15 mouse cellular contexts compared by ENCODE assay signal in the genomic region with DNA sequence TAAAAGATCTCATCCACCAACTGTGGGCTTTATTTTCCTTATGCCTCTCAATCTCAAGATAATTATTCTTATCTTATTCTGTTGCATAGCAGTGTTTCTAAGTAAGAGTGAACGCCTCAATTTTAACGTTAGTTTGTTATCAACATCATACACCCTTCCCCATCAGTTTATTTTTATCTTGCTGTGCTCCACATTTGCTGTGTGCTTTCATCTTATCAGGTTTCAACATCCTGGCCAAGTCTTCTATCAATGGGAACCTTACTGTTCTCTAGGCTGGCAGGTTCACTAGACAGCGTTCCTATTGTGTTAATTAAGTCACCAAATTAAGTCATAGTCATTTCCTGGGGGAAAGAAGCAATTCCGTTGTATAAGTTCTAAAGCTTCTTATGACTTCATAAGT.
"Had no signal": no experiment of that assay in that cellular context is flagged by ENCODE, and none has a peak within 500 bp of the region (broad histone marks: within the 10 kb centered on the region; RNA-seq: fewer than 3 reads in every experiment).

No protein-coding gene starts in this region.

- H3K4me3 ChIP-seq: kidney, embryonic 15.5 days; limb, embryonic 12.5 days; megakaryocyte, embryonic 14.5 days; midbrain, embryonic 12.5 days; neural tube, embryonic 13.5 days; stomach, embryonic 15.5 days had no signal

- H3K36me3 ChIP-seq: kidney, embryonic 15.5 days; limb, embryonic 12.5 days; midbrain, embryonic 12.5 days; neural tube, embryonic 13.5 days; stomach, embryonic 15.5 days had no signal

- DNase-seq: kidney, adult 2 months; kidney, postnatal 25 days; layer of hippocampus, adult 9-11 months; layer of hippocampus, postnatal 36 days; retina, postnatal 1 day; right cerebral cortex, postnatal 14 days; thymus, postnatal 36 days had no signal

- H3K9me3 ChIP-seq: kidney, embryonic 15.5 days; limb, embryonic 12.5 days; megakaryocyte, embryonic 14.5 days; midbrain, embryonic 12.5 days; neural tube, embryonic 13.5 days; stomach, embryonic 15.5 days had no signal

- ATAC-seq: intestine, embryonic 16.5 days; midbrain, embryonic 16.5 days had no signal

- H3K4me1 ChIP-seq: kidney, embryonic 15.5 days; limb, embryonic 12.5 days; megakaryocyte, embryonic 14.5 days; midbrain, embryonic 12.5 days; neural tube, embryonic 13.5 days; stomach, embryonic 15.5 days had no signal

- H3K27me3 ChIP-seq: kidney, embryonic 15.5 days; limb, embryonic 12.5 days; megakaryocyte, embryonic 14.5 days; midbrain, embryonic 12.5 days; neural tube, embryonic 13.5 days; stomach, embryonic 15.5 days had no signal

- H3K27ac ChIP-seq: kidney, embryonic 15.5 days; limb, embryonic 12.5 days; midbrain, embryonic 12.5 days; neural tube, embryonic 13.5 days; stomach, embryonic 15.5 days had no signal

- H3K4me2 ChIP-seq: kidney, embryonic 15.5 days; limb, embryonic 12.5 days; midbrain, embryonic 12.5 days; neural tube, embryonic 13.5 days; stomach, embryonic 15.5 days had no signal

- H3K9ac ChIP-seq: kidney, embryonic 15.5 days; limb, embryonic 12.5 days; midbrain, embryonic 12.5 days; neural tube, embryonic 13.5 days; stomach, embryonic 15.5 days had no signal
